Mouse (Mus musculus): ENCODE data around the gene Spg21.

Gene Spg21

DNA sequence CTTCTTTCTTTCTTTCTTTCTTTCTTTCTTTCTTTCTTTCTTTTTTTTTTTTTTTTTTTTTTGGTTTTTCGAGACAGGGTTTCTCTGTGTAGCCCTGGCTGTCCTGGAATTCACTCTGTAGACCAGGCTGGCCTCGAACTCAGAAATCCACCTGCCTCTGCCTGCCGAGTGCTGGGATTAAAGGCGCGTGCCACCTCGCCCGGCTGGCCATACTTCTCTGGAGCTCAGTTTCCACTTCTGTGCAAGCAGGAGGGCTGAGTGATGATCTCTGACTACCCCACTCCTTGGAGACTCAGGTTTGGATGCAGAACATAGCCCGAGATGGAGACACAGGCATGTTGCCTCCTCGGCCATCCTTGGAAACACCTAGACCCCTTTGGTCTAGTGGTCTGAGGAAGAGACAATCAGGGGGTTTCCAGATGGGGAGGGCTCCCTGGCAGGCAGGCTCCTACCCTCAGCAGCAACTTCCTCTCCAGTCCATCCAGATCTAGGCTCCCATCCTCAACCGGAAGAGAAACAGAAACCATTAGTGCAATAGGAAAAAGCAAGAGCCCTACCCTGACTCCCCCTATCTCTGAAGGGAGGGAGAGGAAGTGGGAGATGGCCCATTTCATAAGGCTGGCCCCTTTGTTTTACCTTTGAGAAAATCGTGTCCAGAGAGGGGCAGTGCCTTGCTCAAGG lies 75.2 kb downstream of the Spg21 start:
- no peaks in the 10 kb centered on the region for H3K36me3 ChIP-seq (ENCODE audit: control insufficient read depth, insufficient read depth, low read length, poor library complexity, severe bottlenecking)
- DNase-seq (ENCODE audit: low read depth, low spot score), result peak; percentile 71
- H3K27me3 ChIP-seq (ENCODE audit: control insufficient read depth, insufficient read depth, low read length, poor library complexity, severe bottlenecking), result no peaks in the 10 kb centered on the region

GRCm38 (mm10) chr9:65536491-65536890 lies 75.7 kb downstream of the Spg21 start:
- Histone ChIP-seq H3K27me3 (ENCODE audit: control insufficient read depth, insufficient read depth, low read length, poor library complexity, severe bottlenecking) (no peaks in the 10 kb centered on the region), H3K36me3 (ENCODE audit: control insufficient read depth, insufficient read depth, low read length, poor library complexity, severe bottlenecking) (no peaks in the 10 kb centered on the region)
- no peak for DNase-seq (ENCODE audit: low read depth, low spot score)

Measured in splenic B cell, adult 2 months (primary cell).